23 mouse cellular contexts compared by ENCODE assay signal in the genomic region with DNA sequence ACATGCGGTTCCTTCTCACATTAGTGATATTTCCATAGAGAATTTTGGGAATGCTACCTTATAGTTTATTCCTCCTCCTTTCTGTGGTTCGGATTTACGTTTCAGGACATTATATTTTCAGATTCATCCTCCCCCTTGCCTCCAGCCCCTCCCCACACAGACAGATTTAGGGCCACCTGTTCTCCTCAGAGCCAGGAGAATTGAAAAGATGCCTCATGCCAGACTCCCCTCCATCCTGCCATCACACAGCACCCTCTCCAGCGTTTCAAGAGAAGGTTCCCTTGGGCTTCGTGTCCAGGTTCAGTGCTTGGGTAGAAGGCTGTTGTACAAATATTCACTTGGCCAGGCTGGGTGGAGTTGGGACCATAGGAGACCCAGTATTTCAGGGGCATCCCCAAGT. TPM values are rescaled to one million over a fixed set of nuclear protein-coding genes. Genes with fewer than 3 reads are reported as not detected.
A peak's percentile ranks its signal among the peaks of the same experiment; 100 is the strongest.
DNase-seq lines count a peak whose midpoint lies in the region; ATAC-seq lines count a peak whose summit lies in the region.
"Had no signal": no experiment of that assay in that cellular context is flagged by ENCODE, and none has a peak within 500 bp of the region (broad histone marks: within the 10 kb centered on the region; RNA-seq: fewer than 3 reads in every experiment).

No protein-coding gene starts in this region.

- intact Hi-C loops in heart, postnatal 10 days (cut with DNase I), result no loop called here

- no peaks in the 10 kb centered on the region for H3K36me3 ChIP-seq in forebrain, embryonic 11.5 days (ENCODE audit: control insufficient read depth, insufficient read depth, low read length)
- no peaks in the 10 kb centered on the region for H3K36me3 ChIP-seq in forebrain, embryonic 12.5 days (replicated peaks)
- H3K36me3 ChIP-seq in forebrain, embryonic 16.5 days (ENCODE audit: control insufficient read depth, insufficient read depth), result no peaks in the 10 kb centered on the region
- no peaks in the 10 kb centered on the region for H3K36me3 ChIP-seq in forebrain, embryonic 14.5 days (ENCODE audit: control insufficient read depth, insufficient read depth, low read length)
- H3K36me3 ChIP-seq: embryonic facial prominence, embryonic 10.5 days; embryonic facial prominence, embryonic 12.5 days; G1E had no signal

- no peaks in the 10 kb centered on the region for H3K9me3 ChIP-seq in forebrain, embryonic 11.5 days (ENCODE audit: control insufficient read depth, low read length)
- H3K9me3 ChIP-seq in forebrain, embryonic 12.5 days, result no peaks in the 10 kb centered on the region
- H3K9me3 ChIP-seq in forebrain, embryonic 16.5 days (ENCODE audit: control insufficient read depth, low read length), result no peaks in the 10 kb centered on the region
- no peaks in the 10 kb centered on the region for H3K9me3 ChIP-seq in forebrain, embryonic 14.5 days (replicated peaks; ENCODE audit: control insufficient read depth, low read length)
- H3K9me3 ChIP-seq: embryonic facial prominence, embryonic 10.5 days; embryonic facial prominence, embryonic 12.5 days; G1E had no signal

- no peak for ATAC-seq in forebrain, embryonic 11.5 days (replicated peaks; ENCODE audit: low FRiP score)
- ATAC-seq in forebrain, embryonic 12.5 days (ENCODE audit: low FRiP score), result no peak
- ATAC-seq in forebrain, embryonic 16.5 days, result peak; percentile 51; the same call in 1 of the 2 replicates
- no peak for ATAC-seq in forebrain, embryonic 14.5 days
- ATAC-seq: activated CD4-positive, CD25-positive, alpha-beta regulatory T cell, adult 4 months; CD4-positive, CD25-positive, alpha-beta regulatory T cell, adult 4 months; Patski had no signal

- H3K27me3 ChIP-seq in forebrain, embryonic 11.5 days (ENCODE audit: control insufficient read depth, insufficient read depth, low read length), result no peaks in the 10 kb centered on the region
- H3K27me3 ChIP-seq in forebrain, embryonic 12.5 days, result 0 out of 2 replicates have a peak, but pooled peaks cover 2% of the 10 kb centered on the region
- H3K27me3 ChIP-seq in forebrain, embryonic 16.5 days (replicated peaks; ENCODE audit: control insufficient read depth, insufficient read depth, low read length), result no peaks in the 10 kb centered on the region
- no peaks in the 10 kb centered on the region for H3K27me3 ChIP-seq in forebrain, embryonic 14.5 days (replicated peaks; ENCODE audit: control insufficient read depth, insufficient read depth, low read length)
- H3K27me3 ChIP-seq: Patski had no signal

- no peak overlapping the region for H3K4me3 ChIP-seq in forebrain, embryonic 11.5 days (ENCODE audit: low read depth, low read length)
- no peak overlapping the region for H3K4me3 ChIP-seq in forebrain, embryonic 12.5 days (replicated peaks)
- no peak overlapping the region for H3K4me3 ChIP-seq in forebrain, embryonic 16.5 days (replicated peaks; ENCODE audit: low read length)
- H3K4me3 ChIP-seq in forebrain, embryonic 14.5 days (ENCODE audit: low read depth, low read length), result no peak overlapping the region
- H3K4me3 ChIP-seq: embryonic facial prominence, embryonic 10.5 days; embryonic facial prominence, embryonic 12.5 days had no signal

- no peak overlapping the region for H3K9ac ChIP-seq in forebrain, embryonic 11.5 days (ENCODE audit: low read length)
- no peak overlapping the region for H3K9ac ChIP-seq in forebrain, embryonic 12.5 days
- H3K9ac ChIP-seq in forebrain, embryonic 16.5 days (replicated peaks; ENCODE audit: low read depth, low read length), result no peak overlapping the region
- H3K9ac ChIP-seq in forebrain, embryonic 14.5 days (ENCODE audit: low read length), result no peak overlapping the region
- H3K9ac ChIP-seq: embryonic facial prominence, embryonic 12.5 days had no signal

- peak; percentile 43 for DNase-seq in forebrain, embryonic 11.5 days (ENCODE audit: low spot score)
- no peak for DNase-seq in forebrain, embryonic 14.5 days (ENCODE audit: low spot score)
- DNase-seq in heart, adult 11 months, result peak; percentile 74
- DNase-seq in heart, postnatal 10 days, result no peak
- DNase-seq: adrenal gland, adult 8-10 months; adrenal gland, postnatal 14 days; B cell, adult 2 months; cerebellum, adult 11-12 months; cerebellum, adult 2 months; cerebellum, adult 9-10 months; cerebellum, postnatal 10 days; cerebellum, postnatal 25 days had no signal

- H3K27ac ChIP-seq in forebrain, embryonic 11.5 days (ENCODE audit: low read depth, low read length), result no peak overlapping the region
- no peak overlapping the region for H3K27ac ChIP-seq in forebrain, embryonic 12.5 days
- 0 out of 2 replicates have a peak overlapping the region, but pooled peaks have one; percentile 17 for H3K27ac ChIP-seq in forebrain, embryonic 16.5 days (ENCODE audit: low read length)
- no peak overlapping the region for H3K27ac ChIP-seq in forebrain, embryonic 14.5 days (ENCODE audit: low read depth, low read length)
- H3K27ac ChIP-seq: embryonic facial prominence, embryonic 10.5 days; embryonic facial prominence, embryonic 12.5 days had no signal

- H3K4me1 ChIP-seq in forebrain, embryonic 11.5 days (replicated peaks; ENCODE audit: control insufficient read depth, insufficient read depth, low read length), result 0 out of 2 replicates have a peak, but pooled peaks cover 3% of the 10 kb centered on the region
- H3K4me1 ChIP-seq in forebrain, embryonic 12.5 days, result peaks cover 9% of the 10 kb centered on the region
- peaks cover 9% of the 10 kb centered on the region for H3K4me1 ChIP-seq in forebrain, embryonic 16.5 days (replicated peaks; ENCODE audit: control insufficient read depth, insufficient read depth, low read length)
- H3K4me1 ChIP-seq in forebrain, embryonic 14.5 days (ENCODE audit: control insufficient read depth, insufficient read depth, low read length), result peaks cover 11% of the 10 kb centered on the region; the same call in 1 of the 2 replicates
- H3K4me1 ChIP-seq: embryonic facial prominence, embryonic 12.5 days had no signal

- no peak overlapping the region for H3K4me2 ChIP-seq in forebrain, embryonic 11.5 days (ENCODE audit: low read depth, low read length, severe bottlenecking)
- no peak overlapping the region for H3K4me2 ChIP-seq in forebrain, embryonic 12.5 days
- H3K4me2 ChIP-seq in forebrain, embryonic 16.5 days (ENCODE audit: low read length), result no peak overlapping the region
- H3K4me2 ChIP-seq in forebrain, embryonic 14.5 days (ENCODE audit: low read length), result no peak overlapping the region
- H3K4me2 ChIP-seq: embryonic facial prominence, embryonic 12.5 days had no signal

- 78% methylated on average over 5 of the region's 5 CpGs for WGBS in forebrain, embryonic 11.5 days
- 77% methylated on average over 5 of the region's 5 CpGs for WGBS in forebrain, embryonic 12.5 days
- 56% methylated on average over 5 of the region's 5 CpGs for WGBS in forebrain, embryonic 16.5 days
- 66% methylated on average over 5 of the region's 5 CpGs for WGBS in forebrain, embryonic 14.5 days

RNA-seq across cellular contexts. Expression of gene Pou3f3, which starts 25.8 kb away (rescaled TPM):
- polyA plus RNA-seq in forebrain, embryonic 11.5 days (2014; fragmentation: Nextera tagmentation; extraction: Ambion mirVana), result 28.5 and 29.3 TPM in 2 replicates
- polyA plus RNA-seq in forebrain, embryonic 12.5 days (2016; fragmentation: Nextera tagmentation; extraction: Ambion mirVana), result 38.2 and 46.0 TPM in 2 replicates
- polyA plus RNA-seq in forebrain, embryonic 16.5 days (2015; fragmentation: Nextera tagmentation; extraction: Ambion mirVana), result 41.0 and 56.6 TPM in 2 replicates
- polyA plus RNA-seq in forebrain, embryonic 14.5 days (2014; fragmentation: Nextera tagmentation; extraction: Ambion mirVana), result 28.9 and 35.3 TPM in 2 replicates
- total RNA-seq in heart, postnatal 10 days (2021), result not detected
- total RNA-seq: adrenal gland, adult 18-20 months; CH12.LX; gastrocnemius, adult 18-20 months had no signal
- polyA plus RNA-seq: G1E had no signal

Comparison
In these comparisons a context has a peak if more than half of its experiments do, and no peak if none do; other contexts are left out.
1. DNase-seq: peak in forebrain, embryonic 11.5 days (single experiment) and heart, adult 11 months (single experiment); none in forebrain, embryonic 14.5 days (single experiment) and heart, postnatal 10 days (0 of 2).